Mouse (Mus musculus) heart, postnatal 0 days (tissue): Measurements from ENCODE around the gene 1700001K19Rik.

Experiments used
- CTCF ChIP-seq: IDR thresholded peaks from 2 replicates; pipeline ENCODE4 v1.5.1; 2016; ENCODE audit warnings: antibody characterized with exemption, control low read depth, low read depth
- EP300 ChIP-seq: IDR thresholded peaks from 2 replicates; pipeline ENCODE4 v1.6.1; 2016; ENCODE audit warnings: antibody characterized with exemption, low read depth

DNA sequence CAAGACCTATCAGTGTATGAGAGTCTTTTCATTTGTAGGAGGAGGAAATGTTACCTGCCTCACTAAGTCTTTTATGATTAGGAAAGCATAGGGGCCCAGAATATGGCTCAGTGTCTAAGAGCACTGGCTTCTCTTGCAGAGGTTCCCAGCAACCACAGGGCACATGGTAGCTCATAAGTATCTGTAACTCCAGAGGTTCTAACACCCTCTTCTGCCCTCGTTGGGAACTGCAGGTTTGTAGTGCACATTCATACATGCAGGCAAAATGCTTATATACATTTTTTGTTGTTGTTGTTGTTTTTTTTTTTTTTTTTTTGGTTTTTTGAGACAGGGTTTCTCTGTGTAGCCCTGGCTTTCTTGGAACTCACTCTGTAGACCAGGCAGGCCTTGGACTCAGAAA is 44.0 kb upstream of the 1700001K19Rik start:
- no peak for TF ChIP-seq CTCF
- TF ChIP-seq EP300, result no peak
